Mouse (Mus musculus) ovary, postnatal 36 days (tissue): Measurements from ENCODE around the gene Kif26b.

Source experiments
- DNase-seq: peaks from one replicate; pipeline ENCODE4 v3.0.0; 2022; ENCODE audit warnings: low spot score, mixed read lengths

Kif26b gene

GRCm38 (mm10) chr1:178722793-178723192 lies 193.9 kb downstream of the Kif26b start:
- DNase-seq: no peak

- no peak for DNase-seq
These were observed 196.6 kb downstream of the Kif26b start for GRCm38 (mm10) chr1:178725536-178725935.

GRCm38 (mm10) chr1:178728256-178728655 lies 199.3 kb downstream of the Kif26b start:
- DNase-seq: no peak

GRCm38 (mm10) chr1:178730271-178730670 lies 201.3 kb downstream of the Kif26b start:
- no peak for DNase-seq

GRCm38 (mm10) chr1:178733035-178733434 lies 204.1 kb downstream of the Kif26b start:
- DNase-seq: no peak

GRCm38 (mm10) chr1:178734576-178734975 lies 205.7 kb downstream of the Kif26b start:
- no peak for DNase-seq

GRCm38 (mm10) chr1:178736931-178737330 lies 208.0 kb downstream of the Kif26b start:
- DNase-seq: no peak

- no peak for DNase-seq
These were observed 214.9 kb downstream of the Kif26b start for GRCm38 (mm10) chr1:178743820-178744219.

- DNase-seq: no peak
These were observed 215.6 kb downstream of the Kif26b start for GRCm38 (mm10) chr1:178744526-178744925.

GRCm38 (mm10) chr1:178744961-178745360 lies 216.0 kb downstream of the Kif26b start:
- DNase-seq: no peak

- no peak for DNase-seq
These were observed 216.5 kb downstream of the Kif26b start for GRCm38 (mm10) chr1:178745471-178745870.

GRCm38 (mm10) chr1:178747279-178748221 lies 218.6 kb downstream of the Kif26b start:
- DNase-seq: no peak

GRCm38 (mm10) chr1:178748222-178748600 lies 219.3 kb downstream of the Kif26b start:
- DNase-seq: no peak

GRCm38 (mm10) chr1:178748617-178749016 lies 219.7 kb downstream of the Kif26b start:
- no peak for DNase-seq

GRCm38 (mm10) chr1:178749786-178750185 lies 220.9 kb downstream of the Kif26b start:
- DNase-seq: no peak

- no peak for DNase-seq
These were observed 229.5 kb downstream of the Kif26b start for GRCm38 (mm10) chr1:178758441-178758840.

- no peak for DNase-seq
These were observed 233.3 kb downstream of the Kif26b start for GRCm38 (mm10) chr1:178762125-178762741.

- no peak for DNase-seq
These were observed 236.0 kb downstream of the Kif26b start for GRCm38 (mm10) chr1:178764914-178765313.

GRCm38 (mm10) chr1:178765650-178766049 lies 236.7 kb downstream of the Kif26b start:
- DNase-seq: no peak

- no peak for DNase-seq
These were observed 240.1 kb downstream of the Kif26b start for GRCm38 (mm10) chr1:178768976-178769375.

GRCm38 (mm10) chr1:178769988-178770387 lies 241.1 kb downstream of the Kif26b start:
- DNase-seq: no peak

- DNase-seq: no peak
These were observed 241.9 kb downstream of the Kif26b start for GRCm38 (mm10) chr1:178770626-178771362.

- DNase-seq: no peak
These were observed 250.8 kb downstream of the Kif26b start for GRCm38 (mm10) chr1:178779742-178780141.
